Mouse (Mus musculus) neutrophil, adult 59 days (primary cell): ENCODE data around the gene Pcare. TPM values are rescaled to one million over a fixed set of nuclear protein-coding genes. Genes with fewer than 3 reads are reported as not detected.

Experiments
- total RNA-seq, 2 experiments: library from RNA; stranded (reverse); gene quantifications; 1 replicate in 1 of 2; 2 replicates in 1 of 2; pipeline ENCODE4 v1.2.4; 2023

The Pcare gene
- total RNA-seq, result not detected

GRCm38 (mm10) chr17:71752831-71753230, at the start of gene Pcare:
Pcare (minus strand) TSS chr17:71752894.

GRCm38 (mm10) chr17:71768173-71768572, 15.5 kb upstream of the Pcare start, which contains the start of gene Clip4:
Clip4 (plus strand) TSS chr17:71768473.

Other genes with a start within 250 kb of the Pcare start
- 10 to 100 TPM; 29.2 to 33.0 TPM for gene Ndc80, start 226.0 kb downstream of the Pcare start, total RNA-seq
- gene Spdya, start 200.8 kb downstream of the Pcare start, total RNA-seq, result not detected
- 10 to 100 TPM; 24.5 to 27.9 TPM for gene Wdr43, start 137.0 kb downstream of the Pcare start, total RNA-seq
- not detected for gene Togaram2, start 79.6 kb downstream of the Pcare start, total RNA-seq
- gene Clip4, start 15.6 kb upstream of the Pcare start, total RNA-seq, result not detected